In genomic region chrX:153025709-153026108, GRCm38 (mm10) we compare ENCODE assay signal across 1 mouse cellular context. TPM values are rescaled to one million over a fixed set of nuclear protein-coding genes. Genes with fewer than 3 reads are reported as not detected.
"Had no signal": no experiment of that assay in that cellular context is flagged by ENCODE, and none has a peak within 500 bp of the region (broad histone marks: within the 10 kb centered on the region; RNA-seq: fewer than 3 reads in every experiment).

No protein-coding gene starts in this region.

RNA-seq across cellular contexts. Expression of gene Mageh1, which starts 11.7 kb away (rescaled TPM):
- total RNA-seq: neutrophil, adult 5-6 weeks had no signal

RNA-seq across cellular contexts. Expression of gene Usp51, which starts 19.4 kb away (rescaled TPM):
- total RNA-seq: neutrophil, adult 5-6 weeks had no signal
